Mouse (Mus musculus): Measurements from ENCODE around the gene Gramd1b.

DNA sequence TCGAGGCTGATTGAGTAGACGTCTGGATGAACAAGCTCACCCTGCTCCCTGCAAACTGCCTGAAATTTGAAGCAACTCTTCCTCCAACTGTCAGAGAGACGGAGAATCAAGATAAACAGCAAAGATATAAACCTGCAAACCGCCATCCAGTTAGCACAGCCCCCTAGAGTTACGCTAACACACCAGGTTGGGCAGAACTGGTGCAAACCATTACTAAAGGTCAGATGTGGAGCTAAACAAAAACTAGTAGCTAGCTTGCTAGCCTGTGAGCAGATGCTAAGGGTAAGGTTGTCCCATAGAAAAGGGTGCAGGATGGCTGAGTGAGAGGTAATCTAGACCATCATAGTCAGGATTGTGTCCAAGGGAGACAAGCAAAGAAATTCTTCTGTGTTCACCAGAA is 80.4 kb downstream of the Gramd1b start:
- no peak for TF ChIP-seq CTCF (IDR thresholded peaks at IDR 0.05; ENCODE audit: low read depth)
- TF ChIP-seq EP300 (IDR thresholded peaks at IDR 0.05; ENCODE audit: low read depth): no peak
